Mouse (Mus musculus) spleen, postnatal 0 days (tissue): Measurements from ENCODE around the gene Zfp740. TPM values are rescaled to one million over a fixed set of nuclear protein-coding genes. Genes with fewer than 3 reads are reported as not detected.

Source experiments
- polyA plus RNA-seq: library from polyadenylated mRNA; unstranded; fragments of >200 nt; fragmentation: Nextera tagmentation; extraction: Ambion mirVana; gene quantifications from 2 replicates; pipeline ENCODE4 v1.2.1, GENCODE M21; 2015

Gene Zfp740
- polyA plus RNA-seq = 22.1 and 24.1 TPM in 2 replicates

GRCm38 (mm10) chr15:102202971-102203834 lies at the start of gene Zfp740:
Gene Zfp740 (plus strand): TSS chr15:102203249.

DNA sequence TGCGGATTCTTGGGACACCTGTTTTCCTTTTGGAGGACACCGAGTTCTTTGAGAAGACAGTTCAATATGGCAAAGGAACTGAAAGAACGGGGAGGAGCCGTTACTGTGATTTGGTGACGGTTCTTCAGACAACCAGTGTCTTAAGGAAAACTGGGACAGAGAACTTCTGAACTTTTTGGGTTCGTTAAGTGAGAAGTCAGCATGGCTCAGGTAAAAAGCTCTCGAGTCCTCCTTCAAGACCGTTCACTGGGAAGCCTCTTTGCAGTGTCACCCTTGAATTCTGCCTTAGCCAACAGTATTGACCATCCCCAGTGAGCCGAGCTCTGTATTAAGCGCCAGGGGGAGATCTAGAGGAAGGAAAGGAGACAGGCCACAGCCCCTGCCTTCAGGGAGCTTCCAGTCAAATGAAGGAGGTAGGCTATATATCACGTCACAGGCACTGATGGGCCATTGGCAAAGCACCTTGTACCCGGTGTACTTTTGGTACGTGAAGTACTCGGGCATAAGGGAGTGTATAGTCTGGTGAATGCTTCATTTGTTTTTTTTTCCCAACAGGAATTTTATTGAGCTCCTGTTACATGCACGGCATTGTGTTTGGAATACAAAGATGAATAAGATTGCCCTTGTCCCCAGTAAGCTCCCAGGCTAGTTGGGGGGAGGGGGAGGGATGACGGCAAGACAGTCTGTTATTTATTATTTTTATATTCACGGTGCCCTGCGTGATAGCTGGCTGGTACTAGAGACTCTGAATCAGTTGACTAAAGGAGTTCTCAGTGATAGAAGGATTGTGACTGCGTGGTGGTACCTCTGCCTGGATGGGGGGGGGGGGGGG lies 1.8 kb downstream of the Zfp740 start, which contains the start of gene Csad:
Gene Csad (minus strand): TSS at position 51 of the 832 bp plus-strand sequence.

DNA sequence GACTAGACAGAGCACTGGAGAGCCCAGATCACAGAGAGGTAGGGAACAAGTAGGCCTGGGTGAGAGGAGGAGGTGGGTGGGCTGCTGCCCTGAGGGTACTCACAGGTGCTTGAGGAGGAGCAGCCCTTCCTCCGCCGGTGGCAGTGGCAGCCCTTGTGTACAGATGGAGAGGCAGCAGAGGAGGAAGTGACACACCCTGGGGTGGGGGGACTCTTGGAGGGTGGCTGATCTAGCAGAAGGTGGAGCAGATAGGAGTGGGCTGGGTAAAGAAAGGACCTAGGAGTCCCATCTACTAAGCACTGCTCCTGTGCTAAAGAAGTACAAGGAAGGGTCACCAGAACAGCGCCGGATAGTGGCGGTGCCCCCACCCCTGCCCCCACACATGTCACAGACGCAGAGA lies 28.7 kb downstream of the Zfp740 start, which contains the start of gene Itgb7:
Gene Itgb7 (minus strand): TSS at position 197 of the 400 bp plus-strand sequence.

GRCm38 (mm10) chr15:102257202-102258075 lies 54.4 kb downstream of the Zfp740 start, which contains the start of gene Rarg:
Gene Rarg (minus strand): TSS chr15:102257517.

Other genes with a start within 250 kb of the Zfp740 start
- gene Krt78, start 249.0 kb upstream of the Zfp740 start, polyA plus RNA-seq = not detected in 2 replicates
- gene Krt8, start 198.8 kb upstream of the Zfp740 start, polyA plus RNA-seq = 9.5 and 10.6 TPM in 2 replicates
- gene Krt18, start 175.1 kb upstream of the Zfp740 start, polyA plus RNA-seq = 6.5 and 7.8 TPM in 2 replicates
- 65.4 and 69.7 TPM in 2 replicates for gene Eif4b, start 129.5 kb upstream of the Zfp740 start, polyA plus RNA-seq
- gene Tns2, start 102.8 kb upstream of the Zfp740 start, polyA plus RNA-seq = 12.3 and 17.0 TPM in 2 replicates
- 12.9 and 13.5 TPM in 2 replicates for gene Spryd3, start 67.0 kb upstream of the Zfp740 start, polyA plus RNA-seq
- 38.6 and 49.8 TPM in 2 replicates for gene Igfbp6, start 58.9 kb upstream of the Zfp740 start, polyA plus RNA-seq
- gene Soat2, start 52.7 kb upstream of the Zfp740 start, polyA plus RNA-seq = 3.5 and 3.6 TPM in 2 replicates
- 19.8 and 23.5 TPM in 2 replicates for gene Csad, start 1.5 kb downstream of the Zfp740 start, polyA plus RNA-seq
- gene Itgb7, start 28.7 kb downstream of the Zfp740 start, polyA plus RNA-seq = 26.2 and 29.5 TPM in 2 replicates
- 6.2 and 8.1 TPM in 2 replicates for gene Rarg, start 54.3 kb downstream of the Zfp740 start, polyA plus RNA-seq
- 0.05 TPM in 1 of 2 replicates, not detected in the other for gene Gm9918, start 67.3 kb downstream of the Zfp740 start, polyA plus RNA-seq
- 33.1 and 39.4 TPM in 2 replicates for gene Mfsd5, start 76.2 kb downstream of the Zfp740 start, polyA plus RNA-seq
- gene Espl1, start 93.0 kb downstream of the Zfp740 start, polyA plus RNA-seq = 21.9 and 25.0 TPM in 2 replicates
- gene Pfdn5, start 122.9 kb downstream of the Zfp740 start, polyA plus RNA-seq = 257 and 291 TPM in 2 replicates
- 53.5 and 57.2 TPM in 2 replicates for gene Myg1, start 128.5 kb downstream of the Zfp740 start, polyA plus RNA-seq
- gene Aaas, start 147.5 kb downstream of the Zfp740 start, polyA plus RNA-seq = 43.7 and 44.0 TPM in 2 replicates
- gene Sp7, start 163.9 kb downstream of the Zfp740 start, polyA plus RNA-seq = not detected in 2 replicates
- gene Sp1, start 202.9 kb downstream of the Zfp740 start, polyA plus RNA-seq = 7.2 and 8.2 TPM in 2 replicates
- gene Amhr2, start 242.1 kb downstream of the Zfp740 start, polyA plus RNA-seq = 0.52 and 1.0 TPM in 2 replicates